Mouse (Mus musculus) embryonic fibroblast, embryonic 13.5 days (primary cell): ENCODE measurements around the gene Bex1. TPM values are rescaled to one million over a fixed set of nuclear protein-coding genes. Genes with fewer than 3 reads are reported as not detected.
"Not testable (repeated sequence)": the region's sequence is repeated elsewhere in the genome, so short reads cannot be mapped to it uniquely, and the experiment has no call there.

Source experiments
- H3K27ac ChIP-seq: 2 replicates; pipeline ENCODE4 v1.5.1; 2012; ENCODE audit warnings: low read length, control low read depth, inconsistent platforms; ENCODE audit not compliant: insufficient read depth
- H3K4me1 ChIP-seq: 2 replicates; pipeline ENCODE4 v1.6.1; 2011; ENCODE audit warnings: low read length; ENCODE audit not compliant: control insufficient read depth, insufficient read depth
- H3K4me3 ChIP-seq: 2 replicates; pipeline ENCODE4 v1.5.1; 2011; ENCODE audit warnings: mild to moderate bottlenecking, control low read depth, low read length; ENCODE audit not compliant: insufficient read depth
- CTCF ChIP-seq: IDR thresholded peaks from 2 replicates; pipeline ENCODE4 v1.5.1; 2011; ENCODE audit warnings: mild to moderate bottlenecking, control low read depth, low read length, moderate library complexity, borderline replicate concordance; ENCODE audit not compliant: insufficient read depth
- POLR2A ChIP-seq: IDR thresholded peaks from 2 replicates; pipeline ENCODE4 v1.6.1; 2011; ENCODE audit warnings: low read depth, mild to moderate bottlenecking, control low read depth, low read length, moderate library complexity
- polyA plus RNA-seq: library from polyadenylated mRNA; stranded (reverse); fragments of >200 nt; gene quantifications from 2 replicates; pipeline ENCODE4 v1.2.4, GENCODE M21; 2011; ENCODE audit warnings: low read depth; ENCODE audit not compliant: missing spikeins, insufficient read length

Bex1 gene
- polyA plus RNA-seq, result 1.8 TPM in 1 of 2 replicates, not detected in the other

GRCm38 (mm10) chrX:136214729-136215677 lies at the start of gene Bex1, which contains the start of gene Tceal7:
Bex1 (minus strand) TSS chrX:136215513.
Tceal7 (plus strand) TSS chrX:136214779.
- H3K4me1 ChIP-seq, H3K27ac ChIP-seq, H3K4me3 ChIP-seq: not testable (repeated sequence)

- Histone ChIP-seq H3K27ac (no peak overlapping the region), H3K4me1 (no peaks in the 10 kb centered on the region; the same call in 1 of the 2 replicates), H3K4me3 (no peak overlapping the region)
- TF ChIP-seq CTCF (no peak), POLR2A (no peak)
These were observed 36.9 kb upstream of the Bex1 start for GRCm38 (mm10) chrX:136252023-136252729.

- Histone ChIP-seq H3K4me3 (no peak overlapping the region), H3K27ac (no peak overlapping the region), H3K4me1 (no peaks in the 10 kb centered on the region; the same call in 1 of the 2 replicates)
- TF ChIP-seq CTCF, result no peak
These were observed 34.4 kb upstream of the Bex1 start for GRCm38 (mm10) chrX:136249671-136250070.

- Histone ChIP-seq H3K4me1 (no peaks in the 10 kb centered on the region; the same call in 1 of the 2 replicates), H3K27ac (no peak overlapping the region)
- no peak for TF ChIP-seq CTCF
- no peak for TF ChIP-seq POLR2A
These were observed 33.5 kb upstream of the Bex1 start for GRCm38 (mm10) chrX:136248811-136249210.

GRCm38 (mm10) chrX:136245521-136246071 lies 30.3 kb upstream of the Bex1 start:
- Histone ChIP-seq H3K27ac (peak overlapping the region; percentile 82), H3K4me1 (no peaks in the 10 kb centered on the region; the same call in 1 of the 2 replicates)
- TF ChIP-seq CTCF (no peak), POLR2A (no peak)

More at GRCm38 (mm10) chrX:136248811-136249210, 33.5 kb upstream of the Bex1 start:
- H3K4me3 ChIP-seq, result no peak overlapping the region

GRCm38 (mm10) chrX:136244574-136245229 lies 29.4 kb upstream of the Bex1 start, which contains the start of gene Tceal9:
Tceal9 (plus strand) TSS chrX:136245079.
- Histone ChIP-seq H3K4me1 (no peaks in the 10 kb centered on the region; the same call in 1 of the 2 replicates), H3K27ac (peak within 1 kb of the TSS; percentile 82), H3K4me3 (peak within 1 kb of the TSS; percentile 68)
- TF ChIP-seq CTCF (no peak), POLR2A (peak; percentile 98)

More at GRCm38 (mm10) chrX:136245521-136246071, 30.3 kb upstream of the Bex1 start:
- peak overlapping the region; percentile 68 for H3K4me3 ChIP-seq

- H3K4me1 ChIP-seq, result no peaks in the 10 kb centered on the region; the same call in 1 of the 2 replicates
- no peak overlapping the region for H3K4me3 ChIP-seq
- TF ChIP-seq POLR2A, result no peak
- no peak for TF ChIP-seq CTCF
- H3K27ac ChIP-seq, result no peak overlapping the region
These were observed 27.9 kb upstream of the Bex1 start for GRCm38 (mm10) chrX:136243181-136243580.

GRCm38 (mm10) chrX:136238118-136238517 lies 22.8 kb upstream of the Bex1 start:
- no peak overlapping the region for H3K27ac ChIP-seq
- no peak for TF ChIP-seq POLR2A
- no peak for TF ChIP-seq CTCF
- H3K4me3 ChIP-seq, result no peak overlapping the region
- no peaks in the 10 kb centered on the region for H3K4me1 ChIP-seq

- no peak overlapping the region for H3K4me3 ChIP-seq
- no peak overlapping the region for H3K27ac ChIP-seq
- no peaks in the 10 kb centered on the region for H3K4me1 ChIP-seq
- no peak for TF ChIP-seq CTCF
- no peak for TF ChIP-seq POLR2A
These were observed 12.5 kb upstream of the Bex1 start for GRCm38 (mm10) chrX:136227768-136228167.
